Mouse (Mus musculus) natural killer cell, adult 2 months (primary cell): ENCODE data around the gene Il2rb.
A peak's percentile ranks its signal among the peaks of the same experiment; 100 is the strongest.

Source experiments
- DNase-seq, 2 experiments: peaks; one replicate each; pipeline ENCODE4 v3.0.0; 2022; ENCODE audit warnings: low spot score in 2 of 2

Gene Il2rb

GRCm38 (mm10) chr15:78447746-78448535, 47.1 kb downstream of the Il2rb start:
- peak; percentile 89 for DNase-seq

- DNase-seq, result no peak
Observed at GRCm38 (mm10) chr15:78447121-78447520, 48.0 kb downstream of the Il2rb start.

- DNase-seq, result no peak
Observed at GRCm38 (mm10) chr15:78443857-78444256, 51.2 kb downstream of the Il2rb start.

- DNase-seq, result no peak
Observed at GRCm38 (mm10) chr15:78442231-78442630, 52.8 kb downstream of the Il2rb start.

GRCm38 (mm10) chr15:78438973-78439372, 56.1 kb downstream of the Il2rb start:
- DNase-seq, result no peak

- DNase-seq, result no peak
Observed at GRCm38 (mm10) chr15:78438505-78438904, 56.6 kb downstream of the Il2rb start.

GRCm38 (mm10) chr15:78438018-78438394, 57.1 kb downstream of the Il2rb start:
- DNase-seq, result no peak

- no peak for DNase-seq
Observed at GRCm38 (mm10) chr15:78437237-78438017, 57.6 kb downstream of the Il2rb start.

GRCm38 (mm10) chr15:78436380-78437192, 58.5 kb downstream of the Il2rb start:
- no peak for DNase-seq

GRCm38 (mm10) chr15:78435681-78436080, 59.4 kb downstream of the Il2rb start:
- DNase-seq, result no peak

GRCm38 (mm10) chr15:78434896-78435520, 60.1 kb downstream of the Il2rb start:
- DNase-seq, result no peak

- DNase-seq, result no peak
Observed at GRCm38 (mm10) chr15:78431541-78432121, 63.4 kb downstream of the Il2rb start.

GRCm38 (mm10) chr15:78430874-78431273, 64.2 kb downstream of the Il2rb start:
- no peak for DNase-seq

GRCm38 (mm10) chr15:78429871-78430622, 65.0 kb downstream of the Il2rb start:
- DNase-seq, result no peak
